ENCODE assay signal across 20 mouse cellular contexts in genomic region chrX:9298413-9298864, GRCm38 (mm10). TPM values are rescaled to one million over a fixed set of nuclear protein-coding genes. Genes with fewer than 3 reads are reported as not detected.
DNase-seq lines count a peak whose midpoint lies in the region; ATAC-seq and TF ChIP-seq lines count a peak whose summit lies in the region.
"Had no signal": no experiment of that assay in that cellular context is flagged by ENCODE, and none has a peak within 500 bp of the region (broad histone marks: within the 10 kb centered on the region; RNA-seq: fewer than 3 reads in every experiment).

No protein-coding gene starts in this region.

- no peak for DNase-seq in kidney, postnatal 0 days (ENCODE audit: low spot score)
- peak; percentile 76 for DNase-seq in c-Kit-positive CD71-positive TER-119-negative erythroid progenitor cells, embryonic 14.5 days (ENCODE audit: low read depth)
- peak; percentile 68 for DNase-seq in liver, embryonic 13.5 days
- DNase-seq in splenic B cell, adult 2 months (ENCODE audit: low read depth, low spot score): peak; percentile 3
- no peak for DNase-seq in testis, postnatal 10 days (ENCODE audit: low spot score)
- no peak for DNase-seq in kidney, postnatal 10 days
- no peak for DNase-seq in adrenal gland, adult (ENCODE audit: inconsistent age in 2 of 2, low spot score in 1 of 2)
- DNase-seq: cerebellum, adult 8-10 months; gastrocnemius, adult 2 months; layer of hippocampus, postnatal 36 days; midbrain, embryonic 14.5 days; right cerebral cortex, adult 18-20 months had no signal

- H3K27ac ChIP-seq in kidney, postnatal 0 days: no peak overlapping the region
- no peak overlapping the region for H3K27ac ChIP-seq in kidney, embryonic 14.5 days (ENCODE audit: low read depth, low read length)
- H3K27ac ChIP-seq in liver, embryonic 13.5 days: peak overlapping the region; percentile 97
- H3K27ac ChIP-seq: embryonic facial prominence, embryonic 10.5 days; gastrocnemius, adult 2 months; hindbrain, embryonic 14.5 days; limb, embryonic 12.5 days had no signal

- H3K9ac ChIP-seq in kidney, postnatal 0 days (ENCODE audit: low read depth, low read length): no peak overlapping the region
- no peak overlapping the region for H3K9ac ChIP-seq in kidney, embryonic 14.5 days (ENCODE audit: low read depth, low read length)
- peak overlapping the region; percentile 60; the same call in 1 of the 2 replicates for H3K9ac ChIP-seq in liver, embryonic 13.5 days
- H3K9ac ChIP-seq: hindbrain, embryonic 14.5 days; limb, embryonic 12.5 days had no signal

- WGBS in kidney, postnatal 0 days: 84% methylated on average over 5 of the region's 5 CpGs
- 84% methylated on average over 5 of the region's 5 CpGs for WGBS in kidney, embryonic 14.5 days
- WGBS in liver, embryonic 13.5 days (ENCODE audit: insufficient replicate concordance): 36% methylated on average over 5 of the region's 5 CpGs

- H3K9me3 ChIP-seq in kidney, postnatal 0 days (replicated peaks; ENCODE audit: low read length): no peaks in the 10 kb centered on the region
- H3K9me3 ChIP-seq in kidney, embryonic 14.5 days (ENCODE audit: control insufficient read depth, low read length): no peaks in the 10 kb centered on the region
- H3K9me3 ChIP-seq in liver, embryonic 13.5 days (replicated peaks): no peaks in the 10 kb centered on the region
- H3K9me3 ChIP-seq: embryonic facial prominence, embryonic 10.5 days; limb, embryonic 12.5 days had no signal

- no peak overlapping the region for H3K4me2 ChIP-seq in kidney, postnatal 0 days (ENCODE audit: low read length)
- no peak overlapping the region for H3K4me2 ChIP-seq in kidney, embryonic 14.5 days (replicated peaks; ENCODE audit: low read depth, low read length)
- H3K4me2 ChIP-seq in liver, embryonic 13.5 days: peak overlapping the region; percentile 59
- H3K4me2 ChIP-seq: hindbrain, embryonic 14.5 days; limb, embryonic 12.5 days had no signal

- no peaks in the 10 kb centered on the region for H3K4me1 ChIP-seq in kidney, postnatal 0 days (replicated peaks; ENCODE audit: insufficient read depth, low read length)
- H3K4me1 ChIP-seq in kidney, embryonic 14.5 days (ENCODE audit: control insufficient read depth, insufficient read depth, low read length): no peaks in the 10 kb centered on the region
- peaks cover 32% of the 10 kb centered on the region for H3K4me1 ChIP-seq in liver, embryonic 13.5 days (replicated peaks)
- H3K4me1 ChIP-seq: embryonic facial prominence, embryonic 10.5 days; limb, embryonic 12.5 days had no signal

- H3K4me3 ChIP-seq in kidney, postnatal 0 days (replicated peaks; ENCODE audit: low read depth, low read length): no peak overlapping the region
- no peak overlapping the region for H3K4me3 ChIP-seq in kidney, embryonic 14.5 days (ENCODE audit: low read length)
- peak overlapping the region; percentile 18; the same call in 1 of the 2 replicates for H3K4me3 ChIP-seq in liver, embryonic 13.5 days (replicated peaks)
- H3K4me3 ChIP-seq: embryonic facial prominence, embryonic 10.5 days; gastrocnemius, adult 2 months; limb, embryonic 12.5 days had no signal

- TF ChIP-seq CTCF in kidney, postnatal 0 days (IDR thresholded peaks at IDR 0.05; ENCODE audit: low read depth): peak; percentile 21; the same call in 1 of the 2 replicates

- no peaks in the 10 kb centered on the region for H3K27me3 ChIP-seq in kidney, postnatal 0 days (ENCODE audit: insufficient read depth, low read length)
- H3K27me3 ChIP-seq in kidney, embryonic 14.5 days (ENCODE audit: control insufficient read depth, insufficient read depth, low read length): no peaks in the 10 kb centered on the region
- H3K27me3 ChIP-seq in liver, embryonic 13.5 days: no peaks in the 10 kb centered on the region
- H3K27me3 ChIP-seq in splenic B cell, adult 2 months (ENCODE audit: control insufficient read depth, insufficient read depth, low read length, poor library complexity, severe bottlenecking): no peaks in the 10 kb centered on the region
- H3K27me3 ChIP-seq: limb, embryonic 12.5 days had no signal

- no peaks in the 10 kb centered on the region for H3K36me3 ChIP-seq in kidney, postnatal 0 days (ENCODE audit: insufficient read depth, low read length)
- no peaks in the 10 kb centered on the region for H3K36me3 ChIP-seq in kidney, embryonic 14.5 days (ENCODE audit: control insufficient read depth, insufficient read depth, low read length)
- H3K36me3 ChIP-seq in liver, embryonic 13.5 days: no peaks in the 10 kb centered on the region
- no peaks in the 10 kb centered on the region for H3K36me3 ChIP-seq in splenic B cell, adult 2 months (ENCODE audit: control insufficient read depth, insufficient read depth, low read length, poor library complexity, severe bottlenecking)
- H3K36me3 ChIP-seq: embryonic facial prominence, embryonic 10.5 days; limb, embryonic 12.5 days had no signal

- ATAC-seq in kidney, postnatal 0 days (replicated peaks; ENCODE audit: low FRiP score, low read depth): no peak
- ATAC-seq in kidney, embryonic 14.5 days (ENCODE audit: low FRiP score, low TSS enrichment): no peak
- peak; percentile 99 for ATAC-seq in liver, embryonic 13.5 days (ENCODE audit: low read depth)

RNA-seq across cellular contexts. Expression of gene H2al1m, which starts 14.9 kb away (rescaled TPM):
- not detected in 2 replicates for polyA plus RNA-seq in kidney, postnatal 0 days (2015; fragmentation: Nextera tagmentation; extraction: Ambion mirVana)
- not detected in 2 replicates for polyA plus RNA-seq in kidney, embryonic 14.5 days (2014; fragmentation: Nextera tagmentation; extraction: Ambion mirVana)
- 1.5 and 1.8 TPM in 2 replicates for polyA plus RNA-seq in liver, embryonic 13.5 days (2015; fragmentation: Nextera tagmentation; extraction: Ambion mirVana)
- polyA plus RNA-seq: embryonic facial prominence, embryonic 10.5 days; forebrain, embryonic 11.5 days; heart, embryonic 14.5 days; hindbrain, embryonic 14.5 days; kidney, embryonic 16.5 days; limb, embryonic 12.5 days; neural tube, embryonic 14.5 days had no signal

RNA-seq across cellular contexts. Expression of gene Xk, which starts 25.9 kb away (rescaled TPM):
- polyA plus RNA-seq in kidney, postnatal 0 days (2015; fragmentation: Nextera tagmentation; extraction: Ambion mirVana): 0.47 and 0.61 TPM in 2 replicates
- polyA plus RNA-seq in kidney, embryonic 14.5 days (2014; fragmentation: Nextera tagmentation; extraction: Ambion mirVana): 1.1 and 2.0 TPM in 2 replicates
- polyA plus RNA-seq in liver, embryonic 13.5 days (2015; fragmentation: Nextera tagmentation; extraction: Ambion mirVana): 18.2 and 26.5 TPM in 2 replicates

RNA-seq across cellular contexts. Expression of gene Gm14862, which starts 41.7 kb away (rescaled TPM):
- polyA plus RNA-seq in kidney, postnatal 0 days (2015; fragmentation: Nextera tagmentation; extraction: Ambion mirVana): not detected in 2 replicates
- polyA plus RNA-seq in kidney, embryonic 14.5 days (2014; fragmentation: Nextera tagmentation; extraction: Ambion mirVana): not detected in 2 replicates
- 3.6 and 3.7 TPM in 2 replicates for polyA plus RNA-seq in liver, embryonic 13.5 days (2015; fragmentation: Nextera tagmentation; extraction: Ambion mirVana)
- polyA plus RNA-seq: embryonic facial prominence, embryonic 10.5 days; forebrain, embryonic 11.5 days; hindbrain, embryonic 14.5 days; kidney, embryonic 16.5 days; limb, embryonic 12.5 days; midbrain, embryonic 14.5 days; neural tube, embryonic 14.5 days had no signal

RNA-seq across cellular contexts. Expression of gene H2al1k, which starts 52.0 kb away (rescaled TPM):
- polyA plus RNA-seq in kidney, postnatal 0 days (2015; fragmentation: Nextera tagmentation; extraction: Ambion mirVana): not detected in 2 replicates
- not detected in 2 replicates for polyA plus RNA-seq in kidney, embryonic 14.5 days (2014; fragmentation: Nextera tagmentation; extraction: Ambion mirVana)
- polyA plus RNA-seq in liver, embryonic 13.5 days (2015; fragmentation: Nextera tagmentation; extraction: Ambion mirVana): not detected in 2 replicates
- polyA plus RNA-seq: embryonic facial prominence, embryonic 10.5 days; forebrain, embryonic 11.5 days; heart, embryonic 14.5 days; hindbrain, embryonic 14.5 days; kidney, embryonic 16.5 days; limb, embryonic 12.5 days; midbrain, embryonic 14.5 days; neural tube, embryonic 14.5 days had no signal

Comparison
In these comparisons a context has a peak if more than half of its experiments do, and no peak if none do; other contexts are left out.
1. DNase-seq: peak in c-Kit-positive CD71-positive TER-119-negative erythroid progenitor cells, embryonic 14.5 days (single experiment), liver, embryonic 13.5 days (single experiment) and splenic B cell, adult 2 months (single experiment); none in kidney, postnatal 0 days (single experiment), testis, postnatal 10 days (single experiment), kidney, postnatal 10 days (single experiment) and adrenal gland, adult (0 of 2).